Mouse (Mus musculus): ENCODE measurements around the gene 4931406P16Rik.
"Not testable (repeated sequence)": the region's sequence is repeated elsewhere in the genome, so short reads cannot be mapped to it uniquely, and the experiment has no call there.

Gene 4931406P16Rik

GRCm38 (mm10) chr7:34214644-34215043 is 98.7 kb downstream of the 4931406P16Rik start:
- DNase-seq (ENCODE audit: low read depth, low spot score) = no peak

GRCm38 (mm10) chr7:34213281-34213680 is 100.1 kb downstream of the 4931406P16Rik start:
- DNase-seq (ENCODE audit: low read depth, low spot score) = no peak

GRCm38 (mm10) chr7:34208027-34208745 is 105.2 kb downstream of the 4931406P16Rik start:
- DNase-seq (ENCODE audit: low read depth, low spot score) = no peak

- DNase-seq (ENCODE audit: low read depth, low spot score) = no peak
These were observed 107.0 kb downstream of the 4931406P16Rik start for GRCm38 (mm10) chr7:34206331-34206730.

GRCm38 (mm10) chr7:34202147-34202546 is 111.2 kb downstream of the 4931406P16Rik start:
- DNase-seq (ENCODE audit: low read depth, low spot score) = not testable (repeated sequence)

- no peak for DNase-seq (ENCODE audit: low read depth, low spot score)
These were observed 112.5 kb downstream of the 4931406P16Rik start for GRCm38 (mm10) chr7:34200829-34201228.

- DNase-seq (ENCODE audit: low read depth, low spot score) = peak; percentile 30
These were observed 115.0 kb downstream of the 4931406P16Rik start for GRCm38 (mm10) chr7:34198346-34198745.

GRCm38 (mm10) chr7:34196132-34197128 is 116.9 kb downstream of the 4931406P16Rik start, which contains the start of gene Pdcd2l:
TSS of gene Pdcd2l (minus strand) at chr7:34196661.
- DNase-seq (ENCODE audit: low read depth, low spot score) = peak; percentile 91

GRCm38 (mm10) chr7:34195632-34196031 is 117.7 kb downstream of the 4931406P16Rik start:
- DNase-seq (ENCODE audit: low read depth, low spot score) = peak; percentile 16

GRCm38 (mm10) chr7:34192825-34193224 is 120.5 kb downstream of the 4931406P16Rik start:
- no peak for DNase-seq (ENCODE audit: low read depth, low spot score)

GRCm38 (mm10) chr7:34189376-34189989 is 123.9 kb downstream of the 4931406P16Rik start:
- no peak for DNase-seq (ENCODE audit: low read depth, low spot score)
